Mouse (Mus musculus) left cerebral cortex, adult 8-10 months (tissue): ENCODE measurements at regions not wholly inside any gene's neighbourhood (a gene's known extent, or its start where the extent isn't known, plus 50 kb on each side); places are given as distances from the start of the nearest gene placed in this dataset.

Experiments
- DNase-seq, 2 experiments: peaks; one replicate each; pipeline ENCODE4 v3.0.0; 2022; ENCODE audit warnings: low spot score in 2 of 2

GRCm38 (mm10) chr16:37459533-37459890 lies 74.8 kb upstream of the Stxbp5l start:
- no peak for DNase-seq

- no peak for DNase-seq
Measured at GRCm38 (mm10) chr16:37458592-37459532, 74.1 kb upstream of the Stxbp5l start.

GRCm38 (mm10) chr16:37455971-37456370 lies 71.2 kb upstream of the Stxbp5l start:
- no peak for DNase-seq

GRCm38 (mm10) chr16:37449846-37450245 lies 65.1 kb upstream of the Stxbp5l start:
- DNase-seq = peak in 1 of 2 experiments; percentile 31

GRCm38 (mm10) chr16:37445756-37446155 lies 61.0 kb upstream of the Stxbp5l start:
- DNase-seq = no peak

- no peak for DNase-seq
Measured at GRCm38 (mm10) chr16:37442936-37443335, 58.2 kb upstream of the Stxbp5l start.

- no peak for DNase-seq
Measured at GRCm38 (mm10) chr16:37442481-37442880, 57.7 kb upstream of the Stxbp5l start.

- DNase-seq = peak; percentile 16 to 75
Measured at GRCm38 (mm10) chr16:37440628-37441164, 55.9 kb upstream of the Stxbp5l start.
